Mouse (Mus musculus): ENCODE measurements at regions not wholly inside any gene's neighbourhood (a gene's known extent, or its start where the extent isn't known, plus 50 kb on each side); places are given as distances from the start of the nearest gene placed in this dataset.

GRCm38 (mm10) chr3:120858281-120858680 lies 313.2 kb downstream of the Rwdd3 start:
- Histone ChIP-seq H3K27me3 (ENCODE audit: control insufficient read depth in 1 of 2, insufficient read depth in 2 of 2, low read length in 2 of 2) (no peaks in the 10 kb centered on the region), H3K4me3 (ENCODE audit: control insufficient read depth in 1 of 2, insufficient read depth in 1 of 2, low read depth in 2 of 2, low read length in 2 of 2) (no peak overlapping the region), H3K9me3 (replicated peaks; ENCODE audit: insufficient read depth, low read length) (no peaks in the 10 kb centered on the region), H3K79me2 (ENCODE audit: control insufficient read depth, insufficient read depth, low read length, poor library complexity) (no peaks in the 10 kb centered on the region), H3K27ac (ENCODE audit: control insufficient read depth, low read depth, low read length) (no peak overlapping the region), H3K36me3 (ENCODE audit: control insufficient read depth in 1 of 2, insufficient read depth in 2 of 2, low read length in 2 of 2) (no peaks in the 10 kb centered on the region), H3K4me1 (ENCODE audit: control insufficient read depth in 1 of 2, insufficient read depth in 2 of 2, low read length in 2 of 2) (no peaks in the 10 kb centered on the region), H3K9ac (ENCODE audit: control insufficient read depth, low read depth, low read length, poor library complexity, severe bottlenecking) (no peak overlapping the region)
- no peak for TF ChIP-seq USF2 (IDR thresholded peaks at IDR 0.05; ENCODE audit: borderline replicate concordance in 1 of 2, insufficient read depth in 1 of 2, low read depth in 1 of 2, low read length in 2 of 2)
- TF ChIP-seq UBTF (IDR thresholded peaks at IDR 0.05; ENCODE audit: borderline replicate concordance, insufficient read depth, low read depth, low read length), result no peak
- TF ChIP-seq MEF2A (IDR thresholded peaks at IDR 0.05; ENCODE audit: extremely low read depth, insufficient replicate concordance, low read depth, low read length, poor library complexity, severe bottlenecking), result no peak
- no peak for TF ChIP-seq HCFC1 (IDR thresholded peaks at IDR 0.05; ENCODE audit: low read depth, low read length)
- TF ChIP-seq NRF1 (IDR thresholded peaks at IDR 0.05; ENCODE audit: insufficient read depth, low read depth, low read length, poor library complexity, severe bottlenecking), result no peak
- TF ChIP-seq TBP (IDR thresholded peaks at IDR 0.05; ENCODE audit: low read depth, low read length), result no peak
- no peak for TF ChIP-seq MXI1 (IDR thresholded peaks at IDR 0.05; ENCODE audit: low read depth, low read length)
- TF ChIP-seq ZNF384 (IDR thresholded peaks at IDR 0.05; ENCODE audit: low read depth, low read length), result no peak
- no peak for TF ChIP-seq TCF12 (IDR thresholded peaks at IDR 0.05; ENCODE audit: low read depth, low read length)
- no peak for TF ChIP-seq JUND (IDR thresholded peaks at IDR 0.05; ENCODE audit: low read depth, low read length)
- no peak for TF ChIP-seq ETS1 (IDR thresholded peaks at IDR 0.05; ENCODE audit: low read depth, low read length)
- DNase-seq (ENCODE audit: low read depth, low spot score), result no peak

GRCm38 (mm10) chr3:120854322-120854721 lies 317.2 kb downstream of the Rwdd3 start:
- DNase-seq (ENCODE audit: low read depth, low spot score), result no peak
- Histone ChIP-seq H3K79me2 (ENCODE audit: control insufficient read depth, insufficient read depth, low read length, poor library complexity) (no peaks in the 10 kb centered on the region), H3K27me3 (ENCODE audit: control insufficient read depth in 1 of 2, insufficient read depth in 2 of 2, low read length in 2 of 2) (no peaks in the 10 kb centered on the region), H3K36me3 (ENCODE audit: control insufficient read depth in 1 of 2, insufficient read depth in 2 of 2, low read length in 2 of 2) (no peaks in the 10 kb centered on the region), H3K4me3 (ENCODE audit: control insufficient read depth in 1 of 2, insufficient read depth in 1 of 2, low read depth in 2 of 2, low read length in 2 of 2) (no peak overlapping the region), H3K9ac (ENCODE audit: control insufficient read depth, low read depth, low read length, poor library complexity, severe bottlenecking) (no peak overlapping the region), H3K27ac (ENCODE audit: control insufficient read depth, low read depth, low read length) (no peak overlapping the region), H3K4me1 (ENCODE audit: control insufficient read depth in 1 of 2, insufficient read depth in 2 of 2, low read length in 2 of 2) (no peaks in the 10 kb centered on the region), H3K9me3 (replicated peaks; ENCODE audit: insufficient read depth, low read length) (no peaks in the 10 kb centered on the region)
- TF ChIP-seq CHD1 (IDR thresholded peaks at IDR 0.05; ENCODE audit: low read depth, low read length) (no peak), MAFK (IDR thresholded peaks at IDR 0.05; ENCODE audit: borderline replicate concordance, low read depth, low read length) (no peak), USF1 (IDR thresholded peaks at IDR 0.05; ENCODE audit: low read depth, low read length) (no peak), RAD21 (IDR thresholded peaks at IDR 0.05; ENCODE audit: low read depth, low read length) (no peak), ZC3H11A (IDR thresholded peaks at IDR 0.05; ENCODE audit: low read depth, low read length) (no peak), MEF2A (IDR thresholded peaks at IDR 0.05; ENCODE audit: extremely low read depth, insufficient replicate concordance, low read depth, low read length, poor library complexity, severe bottlenecking) (no peak), GATA1 (IDR thresholded peaks at IDR 0.05; ENCODE audit: low read depth, low read length) (no peak), ZMIZ1 (IDR thresholded peaks at IDR 0.05; ENCODE audit: low read depth, low read length) (no peak), E2F4 (IDR thresholded peaks at IDR 0.05; ENCODE audit: borderline replicate concordance, low read depth, low read length) (no peak), KAT2A (conservative IDR thresholded peaks at IDR 0.05; ENCODE audit: low read depth, low read length) (no peak)

Data from MEL (cell line).